Mouse (Mus musculus) bone marrow macrophage, adult 2 months (primary cell): ENCODE measurements around the gene Slc8a1.

Experiments used
- CTCF ChIP-seq: IDR thresholded peaks from 2 replicates; pipeline ENCODE4 v1.5.1; 2012; ENCODE audit warnings: low read depth, mild to moderate bottlenecking, low read length, moderate library complexity
- POLR2A ChIP-seq: IDR thresholded peaks from 2 replicates; pipeline ENCODE4 v1.6.1; 2012; ENCODE audit warnings: mild to moderate bottlenecking, low read depth, low read length, borderline replicate concordance

GRCm38 (mm10) chr17:81606084-81606483 lies 132.1 kb downstream of the Slc8a1 start:
- TF ChIP-seq CTCF (no peak), POLR2A (no peak)
